Mouse (Mus musculus) urinary bladder, postnatal 25 days (tissue): ENCODE data around the gene Ppox.

ENCODE experiments used
- DNase-seq: peaks from one replicate; pipeline ENCODE4 v3.0.0; 2022; ENCODE audit warnings: low spot score

The Ppox gene

DNA sequence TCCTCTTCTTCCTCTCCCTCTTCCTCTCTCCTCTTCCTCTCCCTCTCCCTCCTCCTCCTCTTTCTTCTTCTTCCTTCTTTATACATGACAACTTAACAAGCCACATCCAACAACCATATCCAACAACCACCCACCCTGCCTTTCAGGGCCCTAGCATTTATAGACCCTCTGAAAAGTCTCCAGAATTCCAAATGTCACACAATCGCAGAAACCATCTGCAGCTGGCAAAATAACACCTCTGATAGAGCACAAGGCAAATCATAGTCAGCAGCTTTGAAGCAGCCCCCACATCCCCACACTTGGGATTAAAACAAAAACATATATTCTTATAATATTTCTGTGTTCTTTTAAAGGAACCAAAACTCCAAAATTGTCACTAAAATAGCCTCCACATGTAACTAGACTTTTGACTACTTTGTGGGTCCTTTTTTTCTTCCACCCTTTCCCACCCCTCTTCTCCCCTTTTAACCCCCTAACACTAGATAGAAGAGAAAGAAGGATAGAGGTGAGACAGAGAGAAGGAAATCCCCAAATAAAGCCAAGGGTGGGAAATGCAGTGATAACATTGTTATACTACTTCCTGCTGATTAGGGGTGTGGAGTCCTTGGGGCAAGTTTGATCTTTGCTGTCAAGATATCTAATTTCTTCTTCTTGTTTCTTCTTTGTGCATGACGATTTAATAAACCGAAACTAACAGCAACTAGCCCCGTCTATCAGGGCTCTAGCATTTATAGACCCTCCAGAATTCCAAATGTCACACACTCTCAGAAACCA is 14.8 kb downstream of the Ppox start:
- DNase-seq: no peak

DNA sequence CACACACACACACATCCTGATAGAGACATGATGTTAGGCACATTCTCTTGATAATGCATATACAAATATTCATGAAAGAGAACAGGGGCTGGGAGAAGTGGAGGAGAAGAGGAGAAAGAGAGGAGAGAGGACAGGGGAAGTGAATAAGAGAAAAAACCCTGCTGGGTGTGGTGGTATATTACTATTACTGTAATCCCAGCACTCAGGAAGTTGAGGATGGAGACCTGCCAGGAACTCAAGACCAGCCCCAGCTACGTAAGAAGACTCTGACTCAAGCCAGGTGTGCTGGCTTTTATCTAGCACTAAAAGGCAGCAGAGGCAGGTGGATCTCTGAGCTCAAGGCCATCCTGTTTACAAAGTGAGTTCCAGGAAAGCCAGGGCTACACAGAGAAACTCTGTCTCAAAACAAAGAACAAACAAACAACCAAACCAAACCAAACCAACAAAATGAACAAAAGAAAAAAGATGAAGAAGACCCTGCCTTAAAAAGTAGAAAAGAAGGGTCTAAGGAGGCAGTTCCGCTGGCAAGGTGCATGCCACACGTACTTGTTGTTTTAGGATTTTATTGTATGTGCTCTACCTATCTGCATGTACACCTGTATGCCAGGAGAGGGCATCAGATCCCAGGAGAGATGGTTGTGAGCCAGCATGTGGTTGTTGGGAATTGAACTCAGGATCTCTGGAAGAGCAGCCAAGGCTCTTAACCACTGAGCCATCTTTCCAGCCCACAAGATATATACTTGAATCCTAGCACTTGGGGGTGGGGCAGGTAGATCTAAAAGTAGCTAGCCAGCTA is 17.1 kb downstream of the Ppox start:
- DNase-seq: no peak

GRCm38 (mm10) chr1:171263185-171263611 is 17.8 kb downstream of the Ppox start:
- DNase-seq: no peak

- no peak for DNase-seq
These were observed 18.3 kb downstream of the Ppox start for GRCm38 (mm10) chr1:171262594-171263130.

DNA sequence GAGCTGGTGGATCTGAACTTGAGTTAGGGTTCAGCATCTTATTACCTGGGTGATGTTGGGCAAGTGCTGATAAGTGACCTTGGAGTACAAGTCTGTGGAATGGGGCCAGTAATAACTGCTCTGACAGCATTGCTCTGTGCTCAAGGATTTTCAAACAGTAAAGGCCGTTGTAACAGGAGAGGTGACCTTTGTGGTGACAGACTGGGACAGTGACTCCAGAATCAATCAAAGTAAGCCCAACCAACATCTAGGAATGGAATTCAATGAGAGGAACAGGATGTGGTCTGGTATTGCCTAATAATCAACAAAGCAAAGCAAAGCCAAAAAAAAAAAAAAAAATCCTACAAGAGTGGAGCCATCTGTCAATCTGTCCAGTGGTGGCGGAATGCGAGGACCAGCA is 20.7 kb downstream of the Ppox start:
- DNase-seq: no peak

DNA sequence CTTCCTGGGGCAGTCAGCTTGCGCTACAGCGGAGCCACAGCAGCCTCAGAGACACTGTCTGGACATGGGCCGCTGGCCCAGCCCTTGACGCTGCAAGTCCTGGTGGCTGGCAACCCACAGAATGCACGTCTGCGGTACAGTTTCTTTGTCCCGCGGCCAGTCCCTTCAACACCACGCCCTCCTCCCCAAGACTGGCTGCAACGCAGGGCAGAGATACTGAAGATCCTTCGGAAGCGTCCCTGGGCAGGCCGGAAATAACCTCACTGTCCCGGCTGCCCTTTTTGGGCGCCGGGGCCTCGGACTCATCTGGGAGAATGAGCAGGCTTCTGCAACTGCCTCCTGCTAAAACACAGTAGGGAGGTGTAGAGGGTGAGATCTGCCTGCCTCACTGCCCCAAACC is 22.1 kb downstream of the Ppox start:
- no peak for DNase-seq

- no peak for DNase-seq
These were observed 23.2 kb downstream of the Ppox start for GRCm38 (mm10) chr1:171257781-171258180.

DNA sequence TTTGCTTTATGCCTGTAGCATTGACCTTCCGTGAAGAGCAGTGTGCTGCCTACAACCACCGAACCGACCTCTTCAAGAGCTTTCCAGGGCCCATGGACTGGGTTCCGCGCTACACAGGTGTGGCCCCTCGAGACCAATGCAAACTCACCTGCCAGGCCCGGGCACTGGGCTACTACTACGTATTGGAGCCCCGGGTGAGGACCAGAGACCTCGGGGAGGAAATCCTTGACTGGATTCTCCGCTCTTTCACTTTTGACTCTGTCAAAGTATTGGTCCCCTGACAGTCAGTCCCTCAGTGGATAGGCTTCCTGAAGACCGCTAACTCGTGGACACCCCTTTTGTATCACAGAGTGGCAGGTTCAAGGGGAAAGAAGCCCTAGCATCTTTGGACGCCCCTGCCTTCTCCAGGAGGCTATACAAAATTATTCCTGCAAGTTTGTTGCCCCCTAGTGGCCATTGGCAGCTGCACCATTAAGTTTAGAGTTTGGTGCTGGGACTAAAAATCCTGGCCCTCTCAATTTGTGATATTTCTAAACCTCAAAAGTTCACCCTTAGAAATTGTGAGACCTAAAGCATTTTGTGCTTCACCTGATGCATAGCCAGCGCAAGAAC is 23.9 kb downstream of the Ppox start:
- peak; percentile 48 for DNase-seq

DNA sequence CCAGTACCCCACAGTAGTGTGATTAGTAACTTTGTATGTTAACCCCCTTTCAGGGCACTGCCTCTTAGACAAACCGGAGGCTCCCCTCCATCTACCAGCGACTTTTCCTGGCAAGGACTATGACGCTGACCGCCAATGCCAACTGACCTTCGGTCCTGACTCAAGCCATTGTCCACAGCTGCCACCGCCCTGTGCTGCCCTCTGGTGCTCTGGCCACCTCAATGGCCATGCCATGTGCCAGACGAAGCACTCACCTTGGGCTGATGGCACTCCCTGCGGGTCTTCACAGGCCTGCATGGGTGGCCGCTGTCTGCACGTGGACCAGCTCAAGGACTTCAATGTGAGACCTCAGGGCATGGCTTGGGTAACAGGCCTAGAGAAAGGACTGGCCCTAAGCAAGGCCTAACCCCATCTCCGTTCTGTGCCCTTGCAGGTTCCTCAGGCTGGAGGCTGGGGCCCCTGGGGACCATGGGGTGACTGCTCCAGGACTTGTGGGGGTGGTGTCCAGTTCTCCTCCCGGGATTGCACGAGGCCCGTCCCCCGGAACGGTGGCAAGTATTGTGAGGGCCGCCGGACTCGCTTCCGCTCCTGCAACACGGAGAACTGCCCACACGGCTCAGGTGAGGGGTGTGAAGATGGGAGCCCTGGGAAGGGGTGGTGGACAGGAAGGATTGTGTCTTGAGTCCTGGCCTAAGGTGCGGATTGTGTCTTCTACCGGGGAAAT is 24.7 kb downstream of the Ppox start:
- no peak for DNase-seq

DNA sequence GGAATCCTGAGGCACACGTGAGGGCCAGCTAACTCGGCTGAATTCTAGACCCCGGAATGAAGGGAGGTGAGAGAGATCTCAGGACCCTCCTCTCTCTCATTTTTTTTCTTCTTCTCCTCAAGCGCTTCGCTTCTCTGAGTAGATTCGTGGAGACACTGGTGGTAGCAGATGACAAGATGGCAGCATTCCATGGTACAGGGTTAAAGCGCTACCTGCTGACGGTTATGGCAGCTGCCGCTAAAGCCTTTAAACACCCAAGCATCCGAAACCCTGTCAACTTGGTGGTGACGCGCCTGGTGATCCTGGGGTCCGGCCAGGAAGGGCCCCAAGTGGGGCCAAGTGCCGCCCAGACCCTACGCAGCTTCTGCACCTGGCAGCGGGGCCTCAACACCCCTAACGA is 28.6 kb downstream of the Ppox start:
- no peak for DNase-seq

DNA sequence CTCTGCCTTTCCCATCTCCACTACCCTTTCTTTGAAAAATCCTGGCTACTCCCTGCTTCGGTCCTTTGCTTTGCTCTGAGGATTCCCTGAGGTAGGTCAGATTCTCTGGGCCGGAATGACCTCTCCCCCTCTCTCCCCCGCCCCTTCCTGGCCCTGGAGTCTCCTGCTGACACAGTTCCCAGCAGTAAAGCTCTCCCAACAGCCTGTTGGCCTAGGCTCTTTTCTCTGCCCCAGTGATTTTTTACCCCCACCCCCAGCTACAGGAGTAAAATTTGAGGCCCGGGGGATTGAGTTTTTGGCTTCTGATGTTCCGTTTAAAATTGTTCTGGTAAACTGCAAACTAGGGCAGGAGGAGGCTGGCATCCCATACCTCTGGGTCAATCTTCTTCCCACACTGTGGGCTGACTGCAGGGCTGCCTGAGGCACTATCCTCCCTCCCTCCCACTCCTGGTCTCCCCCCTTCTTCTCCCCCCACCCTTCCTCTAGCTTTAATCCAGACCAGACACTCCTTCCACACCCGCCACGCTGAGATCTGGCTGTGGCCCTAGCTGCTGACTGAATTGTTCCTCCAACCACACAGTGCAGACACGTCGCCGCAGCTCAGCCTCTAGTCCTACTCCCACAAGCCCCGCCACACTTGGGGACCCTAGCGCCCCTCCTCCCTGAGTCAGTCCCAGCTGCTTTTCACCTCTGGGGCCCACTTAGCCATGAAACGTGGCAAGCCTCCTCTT is 29.2 kb downstream of the Ppox start:
- no peak for DNase-seq

GRCm38 (mm10) chr1:171250680-171251593 is 30.0 kb downstream of the Ppox start, which contains the start of gene Ndufs2:
Ndufs2 (minus strand) TSS chr1:171251388.
- DNase-seq: no peak

DNA sequence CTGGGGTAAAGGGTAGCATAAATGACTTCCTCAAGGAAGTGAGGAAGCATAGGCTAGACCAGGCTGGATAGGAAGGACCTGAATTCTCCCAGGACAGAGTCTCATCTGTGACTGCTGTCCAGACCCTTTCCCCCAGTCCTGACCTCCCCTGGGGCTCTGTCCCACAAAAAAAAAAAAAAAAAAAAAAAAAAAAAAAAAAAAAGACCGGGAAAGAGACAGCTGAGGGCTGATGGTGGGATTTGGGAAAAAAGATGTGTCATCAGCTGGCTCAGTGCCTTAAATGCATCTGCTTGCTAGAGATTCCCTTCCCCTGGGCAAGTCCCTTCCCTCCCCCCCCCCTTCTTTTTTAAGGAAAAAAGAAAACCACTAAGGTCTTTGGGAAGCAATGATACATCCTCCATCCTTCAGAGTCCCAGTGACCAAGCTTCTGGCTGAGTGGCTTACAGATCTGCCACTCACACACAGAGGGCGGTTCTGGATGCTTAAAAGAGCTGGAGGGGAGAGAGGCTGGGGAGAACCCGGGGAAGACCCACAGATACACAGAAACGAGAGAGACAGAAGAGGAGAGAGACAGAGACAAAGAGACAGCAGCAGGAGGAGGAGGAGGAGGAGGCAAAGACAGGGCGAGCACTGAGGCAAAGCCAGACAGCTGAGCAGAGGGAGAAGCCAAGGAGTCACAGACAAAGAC is 30.9 kb downstream of the Ppox start, which contains the start of gene Adamts4:
Adamts4 (plus strand) TSS at position 509 of the 688 bp plus-strand sequence.
- no peak for DNase-seq

DNA sequence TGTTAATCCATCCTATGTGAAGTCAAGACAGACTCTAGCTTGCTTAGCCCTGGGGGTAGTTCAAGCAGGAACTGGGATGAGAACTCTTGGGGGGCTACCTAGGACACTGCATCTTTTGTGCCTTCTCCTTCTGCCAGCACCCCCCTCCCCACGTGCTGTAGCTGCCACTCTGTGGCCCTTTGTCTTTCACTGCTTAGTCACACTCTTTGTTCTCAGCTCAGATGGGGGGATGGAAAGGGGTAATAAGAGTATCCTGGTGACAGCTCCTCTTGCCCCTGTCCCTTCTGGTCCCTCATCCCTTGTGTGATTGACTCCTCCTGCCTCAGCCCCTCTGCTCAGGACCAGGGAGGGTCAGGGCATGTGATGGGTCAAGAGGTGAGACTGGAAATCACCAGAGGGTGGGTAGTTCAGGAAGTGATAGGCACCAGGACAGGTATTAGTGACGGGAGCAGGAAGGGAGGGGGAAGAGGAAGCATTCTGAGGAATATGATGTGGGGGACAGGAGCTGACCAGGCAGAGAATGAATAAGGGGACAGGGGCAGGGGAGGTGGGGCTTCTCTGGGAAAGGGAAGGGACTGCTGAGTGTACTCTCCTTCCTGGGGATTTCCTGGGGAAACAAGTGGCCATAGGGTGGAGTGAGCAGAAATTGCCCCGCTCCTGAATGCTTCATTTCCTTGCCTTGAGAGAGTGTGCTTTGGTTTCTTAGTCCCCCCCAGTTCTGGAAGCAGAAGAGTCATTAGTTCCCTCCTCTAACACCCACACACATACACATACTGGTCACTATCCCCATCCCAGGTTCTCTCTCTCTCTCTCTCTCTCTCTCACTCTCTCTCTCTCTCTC is 32.4 kb downstream of the Ppox start:
- DNase-seq: no peak

DNA sequence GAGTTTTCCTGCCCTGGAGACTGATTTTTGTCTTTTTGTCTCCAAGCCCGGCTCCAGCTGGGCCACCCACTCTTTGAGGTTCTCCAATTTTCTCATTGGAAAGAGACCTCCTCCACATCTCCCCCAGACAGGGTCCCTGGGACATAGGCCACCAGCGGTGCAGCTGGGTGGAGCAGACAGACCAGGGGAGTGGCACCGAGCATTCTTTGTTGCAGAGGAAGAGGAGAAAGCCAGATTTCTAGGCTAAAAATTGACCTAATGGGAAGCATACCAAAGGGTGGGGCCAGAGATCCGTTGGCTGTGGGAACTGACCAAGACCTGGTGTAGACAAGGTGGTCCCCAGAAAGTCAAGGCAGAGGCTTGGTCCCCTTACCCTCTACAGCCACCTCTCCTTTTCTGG is 33.1 kb downstream of the Ppox start:
- no peak for DNase-seq

GRCm38 (mm10) chr1:171247453-171247841 is 33.5 kb downstream of the Ppox start:
- no peak for DNase-seq

- peak; percentile 92 for DNase-seq
These were observed 34.1 kb downstream of the Ppox start for GRCm38 (mm10) chr1:171246709-171247452.

DNA sequence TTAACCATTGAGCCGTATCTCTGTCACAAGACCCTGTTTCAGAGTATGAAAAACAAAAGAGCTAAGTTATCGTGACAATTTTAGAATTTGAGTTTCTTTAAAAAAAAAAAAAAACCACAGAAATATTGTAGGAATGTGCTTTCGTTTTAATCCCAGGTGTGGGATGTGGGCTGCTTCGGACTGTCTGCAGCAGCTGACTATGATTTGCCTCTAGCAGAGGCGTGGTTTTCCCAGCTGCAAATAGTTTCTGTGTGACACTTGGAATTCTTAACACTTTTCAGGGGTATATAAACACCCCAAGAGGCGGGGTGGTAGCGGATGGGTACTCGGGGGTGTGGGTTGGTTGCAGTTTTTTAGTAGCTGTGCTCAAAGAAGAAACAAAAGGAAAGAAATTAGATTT is 35.6 kb downstream of the Ppox start:
- DNase-seq: no peak
